Mouse (Mus musculus) spleen, adult 2 months (tissue): ENCODE data around the gene Serpina12.

ENCODE experiments used
- CTCF ChIP-seq: fragments of 200-500 bp; IDR thresholded peaks from 2 replicates; pipeline ENCODE4 v1.5.1; 2011; ENCODE audit warnings: mild to moderate bottlenecking, inconsistent platforms; ENCODE audit not compliant: insufficient read depth, insufficient read length, insufficient replicate concordance; ENCODE audit errors: extremely low read depth
- POLR2A ChIP-seq: fragments of 200-500 bp; IDR thresholded peaks from 2 replicates; pipeline ENCODE4 v1.6.1; 2011; ENCODE audit warnings: low read depth, low read length, inconsistent platforms

GRCm38 (mm10) chr12:104061862-104062261 lies 17.6 kb upstream of the Serpina12 start:
- TF ChIP-seq POLR2A (no peak), CTCF (no peak)
